Mouse (Mus musculus) layer of hippocampus, adult 18-20 months (tissue): ENCODE data around the gene Immp1l. TPM values are rescaled to one million over a fixed set of nuclear protein-coding genes. Genes with fewer than 3 reads are reported as not detected.

Source experiments
- DNase-seq, 2 experiments: peaks; one replicate each; pipeline ENCODE4 v3.0.0; 2022; ENCODE audit warnings: low spot score in 2 of 2
- long read RNA-seq: library from polyadenylated mRNA; stranded (forward); transcript quantifications from one replicate; pipeline ENCODE4 v2.0.0, GENCODE M21; 2021
- total RNA-seq, 2 experiments: library from RNA; stranded (reverse); gene quantifications; 2 replicates each; pipeline ENCODE4 v1.2.3; 2021

Immp1l gene
- 10 to 100 TPM; 28.0 to 31.2 TPM for total RNA-seq
- long read RNA-seq, transcript Immp1l-201 (7 exons, 955 nt) = major isoform, 29 of 35 reads
- long read RNA-seq, partial matches to known transcripts = 0 of 35 reads
- long read RNA-seq, other reads (novel, unspliced or antisense) = 6 of 35 reads

- peak; percentile 95 to 99 for DNase-seq
These were observed at the start of gene Immp1l, which contains the start of gene Elp4 for GRCm38 (mm10) chr2:105903896-105904756. Immp1l (plus strand) TSS chr2:105904638. Elp4 (minus strand) TSS chr2:105904564.

- peak in 1 of 2 experiments; percentile 31 for DNase-seq
These were observed 49.7 kb upstream of the Immp1l start for GRCm38 (mm10) chr2:105854740-105855139.

GRCm38 (mm10) chr2:105873403-105873802, 31.0 kb upstream of the Immp1l start:
- DNase-seq = no peak

- DNase-seq = no peak
These were observed 13.6 kb upstream of the Immp1l start for GRCm38 (mm10) chr2:105890816-105891215.

- no peak for DNase-seq
These were observed 314 bp downstream of the Immp1l start for GRCm38 (mm10) chr2:105904757-105905146.

GRCm38 (mm10) chr2:105908351-105908750, 3.9 kb downstream of the Immp1l start:
- DNase-seq = no peak

GRCm38 (mm10) chr2:105910611-105911010, 6.2 kb downstream of the Immp1l start:
- DNase-seq = no peak

- no peak for DNase-seq
These were observed 9.4 kb downstream of the Immp1l start for GRCm38 (mm10) chr2:105913655-105914366.

GRCm38 (mm10) chr2:105916671-105917070, 12.2 kb downstream of the Immp1l start:
- DNase-seq = no peak

- DNase-seq = no peak
These were observed 13.3 kb downstream of the Immp1l start for GRCm38 (mm10) chr2:105917623-105918346.

- DNase-seq = no peak
These were observed 45.7 kb downstream of the Immp1l start for GRCm38 (mm10) chr2:105950131-105950530.

- no peak for DNase-seq
These were observed 47.0 kb downstream of the Immp1l start for GRCm38 (mm10) chr2:105951350-105951940.

- DNase-seq = no peak
These were observed 49.4 kb downstream of the Immp1l start for GRCm38 (mm10) chr2:105953862-105954261.

- DNase-seq = no peak
These were observed 59.0 kb downstream of the Immp1l start for GRCm38 (mm10) chr2:105963447-105963846.

GRCm38 (mm10) chr2:105973941-105974340, 69.5 kb downstream of the Immp1l start:
- DNase-seq = no peak

- no peak for DNase-seq
These were observed 73.6 kb downstream of the Immp1l start for GRCm38 (mm10) chr2:105978065-105978464.

- no peak for DNase-seq
These were observed 80.8 kb downstream of the Immp1l start for GRCm38 (mm10) chr2:105985206-105985605.

- DNase-seq = no peak
These were observed 82.7 kb downstream of the Immp1l start for GRCm38 (mm10) chr2:105987131-105987530.

- no peak for DNase-seq
These were observed 83.6 kb downstream of the Immp1l start for GRCm38 (mm10) chr2:105987999-105988398.

- peak; percentile 91 to 96 for DNase-seq
These were observed 98.6 kb downstream of the Immp1l start, which contains the start of gene Dnajc24 for GRCm38 (mm10) chr2:106002835-106003739. Dnajc24 (minus strand) TSS chr2:106003549.
